Comparison of ENCODE assay signal across 11 mouse cellular contexts in genomic region chr12:65259139-65260111, GRCm38 (mm10). TPM values are rescaled to one million over a fixed set of nuclear protein-coding genes. Genes with fewer than 3 reads are reported as not detected.
DNase-seq lines count a peak whose midpoint lies in the region.
"Had no signal": no experiment of that assay in that cellular context is flagged by ENCODE, and none has a peak within 500 bp of the region (broad histone marks: within the 10 kb centered on the region; RNA-seq: fewer than 3 reads in every experiment).

No protein-coding gene starts in this region.

- no peak overlapping the region for H3K27ac ChIP-seq in heart, embryonic 10.5 days

- H3K4me3 ChIP-seq in heart, embryonic 10.5 days, result peak overlapping the region; percentile 45; the same call in 1 of the 2 replicates

- no peak for DNase-seq in heart, embryonic 10.5 days (ENCODE audit: low spot score)
- DNase-seq in heart, postnatal 25 days (ENCODE audit: low spot score), result no peak
- DNase-seq in right cerebral cortex, adult 18-20 months, result peak; percentile 34
- no peak for DNase-seq in right cerebral cortex, postnatal 14 days
- peak; percentile 22 to 28 for DNase-seq in left cerebral cortex, postnatal 36 days (ENCODE audit: low spot score in 2 of 2)
- peak; percentile 6 for DNase-seq in right cerebral cortex, postnatal 4 days
- no peak for DNase-seq in thymus, postnatal 36 days
- no peak for DNase-seq in embryo, embryonic 10.5 days (ENCODE audit: low spot score)
- DNase-seq: cerebellum, adult 18-20 months had no signal

- WGBS in heart, embryonic 10.5 days, result 75% methylated on average over 13 of the region's 13 CpGs

- H3K36me3 ChIP-seq in heart, embryonic 10.5 days, result no peaks in the 10 kb centered on the region

- no peaks in the 10 kb centered on the region for H3K9me3 ChIP-seq in heart, embryonic 10.5 days

- intact Hi-C loops in heart, postnatal 25 days (cut with DNase I), result no loop called here
- intact Hi-C loops in left cerebral cortex, postnatal 36 days (cut with DNase I), result no loop called here

- H3K27me3 ChIP-seq in heart, embryonic 10.5 days (ENCODE audit: insufficient read depth, poor library complexity, severe bottlenecking), result no peaks in the 10 kb centered on the region

- no peaks in the 10 kb centered on the region for H3K4me1 ChIP-seq in heart, embryonic 10.5 days

RNA-seq across cellular contexts. Expression of gene Wdr20rt, which starts 34.1 kb away (rescaled TPM):
- not detected in 2 replicates for polyA plus RNA-seq in heart, embryonic 10.5 days (2016; fragmentation: Nextera tagmentation; extraction: Ambion mirVana)
- total RNA-seq in heart, postnatal 25 days (2021), result not detected
- not detected for total RNA-seq in left cerebral cortex, postnatal 36 days (2021)
- polyA plus RNA-seq: C2C12; limb, embryonic 11.5 days had no signal

Comparison
In these comparisons a context has a peak if more than half of its experiments do, and no peak if none do; other contexts are left out.
1. DNase-seq: peak in right cerebral cortex, adult 18-20 months (single experiment), left cerebral cortex, postnatal 36 days (2 of 2) and right cerebral cortex, postnatal 4 days (single experiment); none in heart, embryonic 10.5 days (single experiment), heart, postnatal 25 days (single experiment), right cerebral cortex, postnatal 14 days (single experiment), thymus, postnatal 36 days (0 of 2) and embryo, embryonic 10.5 days (single experiment).